Mouse (Mus musculus) bone marrow macrophage, adult 2 months (primary cell): ENCODE measurements around the gene Abtb2. TPM values are rescaled to one million over a fixed set of nuclear protein-coding genes. Genes with fewer than 3 reads are reported as not detected.
"Not testable (repeated sequence)": the region's sequence is repeated elsewhere in the genome, so short reads cannot be mapped to it uniquely, and the experiment has no call there.

ENCODE experiments used
- H3K27ac ChIP-seq: 2 replicates; pipeline ENCODE4 v1.5.1; 2012; ENCODE audit warnings: low read depth, low read length; ENCODE audit not compliant: insufficient read depth
- H3K4me1 ChIP-seq: 2 replicates; pipeline ENCODE4 v1.6.1; 2012; ENCODE audit warnings: low read length; ENCODE audit not compliant: control insufficient read depth, insufficient read depth
- H3K4me3 ChIP-seq: 2 replicates; pipeline ENCODE4 v1.5.1; 2012; ENCODE audit warnings: mild to moderate bottlenecking, low read length, moderate library complexity; ENCODE audit not compliant: insufficient read depth
- CTCF ChIP-seq: IDR thresholded peaks from 2 replicates; pipeline ENCODE4 v1.5.1; 2012; ENCODE audit warnings: low read depth, mild to moderate bottlenecking, low read length, moderate library complexity
- POLR2A ChIP-seq: IDR thresholded peaks from 2 replicates; pipeline ENCODE4 v1.6.1; 2012; ENCODE audit warnings: mild to moderate bottlenecking, low read depth, low read length, borderline replicate concordance
- polyA plus RNA-seq: library from polyadenylated mRNA; stranded (reverse); fragments of >200 nt; gene quantifications from 2 replicates; pipeline ENCODE4 v1.2.4, GENCODE M21; 2012; ENCODE audit not compliant: missing spikeins, insufficient read depth, insufficient read length

Abtb2 gene
- polyA plus RNA-seq = 0.32 and 0.36 TPM in 2 replicates

- peak within 1 kb of the TSS; percentile 57 for H3K4me3 ChIP-seq
- H3K4me1 ChIP-seq = peaks cover 16% of the 10 kb centered on the region
- no peak within 1 kb of the TSS for H3K27ac ChIP-seq
- TF ChIP-seq CTCF = no peak
- TF ChIP-seq POLR2A = no peak
These were observed at the start of gene Abtb2 for GRCm38 (mm10) chr2:103565732-103566422. Gene Abtb2, plus strand, starts transcription at chr2:103566310.

GRCm38 (mm10) chr2:103516472-103516871 is 49.6 kb upstream of the Abtb2 start:
- Histone ChIP-seq H3K27ac (no peak overlapping the region), H3K4me1 (no peaks in the 10 kb centered on the region), H3K4me3 (no peak overlapping the region)
- TF ChIP-seq CTCF (no peak), POLR2A (no peak)

GRCm38 (mm10) chr2:103525596-103525995 is 40.5 kb upstream of the Abtb2 start:
- no peak overlapping the region for H3K4me3 ChIP-seq
- no peaks in the 10 kb centered on the region for H3K4me1 ChIP-seq
- no peak overlapping the region for H3K27ac ChIP-seq
- TF ChIP-seq CTCF (no peak), POLR2A (no peak)

GRCm38 (mm10) chr2:103547132-103547531 is 19.0 kb upstream of the Abtb2 start:
- TF ChIP-seq POLR2A = no peak
- peak; percentile 100 for TF ChIP-seq CTCF
- Histone ChIP-seq H3K4me1 (no peaks in the 10 kb centered on the region), H3K27ac (no peak overlapping the region), H3K4me3 (no peak overlapping the region)

GRCm38 (mm10) chr2:103550301-103550700 is 15.8 kb upstream of the Abtb2 start:
- H3K27ac ChIP-seq, H3K4me1 ChIP-seq, H3K4me3 ChIP-seq: not testable (repeated sequence)

GRCm38 (mm10) chr2:103554041-103554440 is 12.1 kb upstream of the Abtb2 start:
- TF ChIP-seq POLR2A (no peak), CTCF (no peak)
- no peaks in the 10 kb centered on the region for H3K4me1 ChIP-seq

GRCm38 (mm10) chr2:103556125-103556877 is 9.8 kb upstream of the Abtb2 start:
- Histone ChIP-seq H3K4me1 (no peaks in the 10 kb centered on the region), H3K27ac (no peak overlapping the region), H3K4me3 (no peak overlapping the region)
- TF ChIP-seq POLR2A = no peak
- TF ChIP-seq CTCF = no peak

More at GRCm38 (mm10) chr2:103554041-103554440, 12.1 kb upstream of the Abtb2 start:
- no peak overlapping the region for H3K27ac ChIP-seq
- H3K4me3 ChIP-seq = no peak overlapping the region

- Histone ChIP-seq H3K27ac (no peak overlapping the region), H3K4me3 (no peak overlapping the region), H3K4me1 (0 out of 2 replicates have a peak, but pooled peaks cover 2% of the 10 kb centered on the region)
- TF ChIP-seq CTCF = no peak
- no peak for TF ChIP-seq POLR2A
These were observed 5.2 kb upstream of the Abtb2 start for GRCm38 (mm10) chr2:103560955-103561354.

GRCm38 (mm10) chr2:103564427-103565023 is 1.6 kb upstream of the Abtb2 start:
- peaks cover 8% of the 10 kb centered on the region; the same call in 1 of the 2 replicates for H3K4me1 ChIP-seq
- TF ChIP-seq POLR2A (no peak), CTCF (no peak)
- no peak overlapping the region for H3K27ac ChIP-seq
- H3K4me3 ChIP-seq = no peak overlapping the region

- Histone ChIP-seq H3K4me1 (peaks cover 14% of the 10 kb centered on the region), H3K4me3 (peak overlapping the region; percentile 42), H3K27ac (no peak overlapping the region)
- TF ChIP-seq CTCF (no peak), POLR2A (no peak)
These were observed 929 bp upstream of the Abtb2 start for GRCm38 (mm10) chr2:103565171-103565591.
